Mouse (Mus musculus) C2C12 (cell line): ENCODE data around the gene Lrp4.

Experiments
- CTCF ChIP-seq: IDR thresholded peaks from one replicate; pipeline ENCODE4 v1.5.1; 2011; ENCODE audit not compliant: control insufficient read depth, insufficient read depth, insufficient read length
- MYOG ChIP-seq: IDR thresholded peaks from one replicate; pipeline ENCODE4 v1.6.1; 2011; ENCODE audit not compliant: control insufficient read depth, insufficient read length; ENCODE audit errors: extremely low read depth

GRCm38 (mm10) chr2:91476251-91476661 lies 18.9 kb downstream of the Lrp4 start:
- TF ChIP-seq MYOG (no peak), CTCF (no peak)
